Mouse (Mus musculus): ENCODE measurements around the gene Ctr9. TPM values are rescaled to one million over a fixed set of nuclear protein-coding genes. Genes with fewer than 3 reads are reported as not detected.

The Ctr9 gene
- polyA plus RNA-seq, 1 experiment, result 3.9 TPM

DNA sequence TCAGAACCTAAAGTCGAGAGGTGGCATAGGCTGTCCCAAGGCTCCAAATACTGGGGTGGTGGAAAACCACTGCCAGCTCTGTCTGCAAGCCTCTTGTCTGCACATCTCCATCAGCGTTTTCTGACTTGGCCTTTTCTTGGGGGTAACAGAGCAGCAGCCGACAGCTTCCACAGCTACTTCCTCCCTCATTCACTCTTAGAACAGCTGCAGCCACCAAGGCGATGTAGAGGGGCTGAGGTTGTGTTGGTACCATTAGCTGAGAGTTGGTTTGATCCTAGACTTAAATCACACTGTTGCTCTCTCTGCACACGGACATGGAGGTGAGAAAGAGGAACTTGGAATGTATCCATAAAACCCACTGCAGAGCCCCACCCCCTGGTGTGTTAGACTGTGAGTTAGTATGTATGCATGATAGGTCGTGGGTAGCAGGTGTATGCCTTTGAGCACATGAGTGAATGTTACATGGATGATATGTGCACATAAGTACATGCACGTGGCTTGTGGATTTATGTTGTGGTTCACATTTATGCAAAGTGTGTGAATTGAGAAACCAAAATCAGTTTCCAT, 14.6 kb upstream of the Ctr9 start:
- 68% methylated on average over 7 of the region's 7 CpGs for WGBS
- H3K4me3 ChIP-seq (ENCODE audit: low read depth, low read length), result no peak overlapping the region
- H3K27ac ChIP-seq (ENCODE audit: insufficient read depth, low read depth, low read length), result no peak overlapping the region
- TF ChIP-seq POLR2A (IDR thresholded peaks at IDR 0.05; ENCODE audit: low read depth, low read length) (no peak), CTCF (IDR thresholded peaks at IDR 0.05; ENCODE audit: extremely low read depth, insufficient read length, insufficient replicate concordance, low read depth, low read length) (no peak)
- no peaks in the 10 kb centered on the region; the same call in 1 of the 2 replicates for H3K4me1 ChIP-seq (ENCODE audit: control insufficient read depth, insufficient read depth, insufficient read length, low read length)
- H3K36me3 ChIP-seq (ENCODE audit: control insufficient read depth, insufficient read depth, low read length), result no peaks in the 10 kb centered on the region
- no peaks in the 10 kb centered on the region for H3K27me3 ChIP-seq (ENCODE audit: control insufficient read depth, insufficient read depth, low read length)

DNA sequence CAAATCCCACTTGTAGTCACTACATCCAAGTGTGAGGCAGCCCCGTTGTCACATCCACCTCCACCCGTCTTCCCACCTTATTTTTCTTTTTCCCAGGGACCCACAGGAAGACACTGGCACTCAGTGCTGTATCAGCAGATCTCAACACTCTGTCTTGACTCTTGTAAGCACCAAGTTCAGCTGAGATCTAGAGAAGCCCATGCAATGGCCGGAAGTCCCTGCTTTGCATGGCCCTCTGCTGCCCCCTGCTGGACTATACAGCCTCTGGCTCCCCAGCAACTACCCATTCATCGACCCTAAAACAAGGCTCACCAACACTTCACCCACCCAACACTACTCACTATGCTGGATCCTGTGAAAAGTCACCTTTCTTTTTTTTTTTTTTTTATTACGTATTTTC, 13.9 kb upstream of the Ctr9 start:
- Histone ChIP-seq H3K27me3 (ENCODE audit: control insufficient read depth, insufficient read depth, low read length) (no peaks in the 10 kb centered on the region), H3K4me3 (ENCODE audit: low read depth, low read length) (no peak overlapping the region), H3K27ac (ENCODE audit: insufficient read depth, low read depth, low read length) (no peak overlapping the region), H3K4me1 (ENCODE audit: control insufficient read depth, insufficient read depth, insufficient read length, low read length) (no peaks in the 10 kb centered on the region; the same call in 1 of the 2 replicates), H3K36me3 (ENCODE audit: control insufficient read depth, insufficient read depth, low read length) (no peaks in the 10 kb centered on the region)
- 22% methylated on average over 5 of the region's 5 CpGs for WGBS
- TF ChIP-seq CTCF (IDR thresholded peaks at IDR 0.05; ENCODE audit: extremely low read depth, insufficient read length, insufficient replicate concordance, low read depth, low read length) (peak; percentile 99), POLR2A (IDR thresholded peaks at IDR 0.05; ENCODE audit: low read depth, low read length) (no peak)

DNA sequence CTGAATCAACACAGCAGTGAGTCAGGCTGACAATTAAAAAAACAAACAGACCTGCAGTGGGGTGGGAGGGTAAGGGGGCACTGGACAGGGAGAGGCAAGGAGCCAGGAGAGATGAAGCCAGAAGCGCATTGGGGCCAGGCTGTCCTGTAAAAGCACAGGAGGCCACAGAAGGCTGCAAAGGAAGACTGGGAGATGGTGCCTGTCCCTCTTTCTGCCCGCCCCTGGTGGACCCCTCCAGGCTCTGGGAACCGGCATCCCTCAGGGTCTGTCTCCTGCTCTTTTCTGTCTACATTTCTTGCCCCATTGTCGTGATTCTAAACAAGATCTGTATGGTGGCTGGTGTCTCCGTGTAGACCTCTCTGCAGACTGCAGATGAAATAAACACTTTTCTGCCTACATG, 13.0 kb upstream of the Ctr9 start:
- 81% methylated on average over 5 of the region's 5 CpGs for WGBS
- H3K27ac ChIP-seq (ENCODE audit: insufficient read depth, low read depth, low read length), result no peak overlapping the region
- TF ChIP-seq CTCF (IDR thresholded peaks at IDR 0.05; ENCODE audit: extremely low read depth, insufficient read length, insufficient replicate concordance, low read depth, low read length), result no peak
- no peaks in the 10 kb centered on the region for H3K36me3 ChIP-seq (ENCODE audit: control insufficient read depth, insufficient read depth, low read length)
- H3K4me3 ChIP-seq (ENCODE audit: low read depth, low read length), result no peak overlapping the region
- H3K4me1 ChIP-seq (ENCODE audit: control insufficient read depth, insufficient read depth, insufficient read length, low read length), result no peaks in the 10 kb centered on the region; the same call in 1 of the 2 replicates
- H3K27me3 ChIP-seq (ENCODE audit: control insufficient read depth, insufficient read depth, low read length), result no peaks in the 10 kb centered on the region

DNA sequence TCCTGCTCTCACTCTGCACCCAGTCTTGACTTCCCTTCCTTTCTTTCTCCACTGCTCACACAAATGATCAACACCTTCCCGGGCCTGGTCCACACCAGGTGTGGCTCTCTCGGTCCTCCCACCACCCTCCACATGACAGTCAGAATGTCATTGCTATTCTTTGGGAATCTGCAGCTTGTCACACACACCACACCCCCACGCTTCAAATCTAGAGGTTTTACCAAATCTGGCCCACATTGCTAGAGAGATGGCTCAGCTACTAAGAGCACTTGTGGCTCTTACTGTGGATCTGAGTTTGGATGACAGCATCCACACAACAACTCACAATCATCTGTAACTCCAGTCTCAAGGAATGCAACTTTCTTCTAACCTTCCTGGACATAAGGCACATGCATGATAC, 11.8 kb upstream of the Ctr9 start:
- Histone ChIP-seq H3K4me3 (ENCODE audit: low read depth, low read length) (no peak overlapping the region), H3K27ac (ENCODE audit: insufficient read depth, low read depth, low read length) (no peak overlapping the region), H3K36me3 (ENCODE audit: control insufficient read depth, insufficient read depth, low read length) (no peaks in the 10 kb centered on the region), H3K4me1 (ENCODE audit: control insufficient read depth, insufficient read depth, insufficient read length, low read length) (no peaks in the 10 kb centered on the region; the same call in 1 of the 2 replicates), H3K27me3 (ENCODE audit: control insufficient read depth, insufficient read depth, low read length) (no peaks in the 10 kb centered on the region)
- TF ChIP-seq CTCF (IDR thresholded peaks at IDR 0.05; ENCODE audit: extremely low read depth, insufficient read length, insufficient replicate concordance, low read depth, low read length) (no peak), POLR2A (IDR thresholded peaks at IDR 0.05; ENCODE audit: low read depth, low read length) (no peak)
- 64% methylated on average over 3 of the region's 3 CpGs for WGBS

DNA sequence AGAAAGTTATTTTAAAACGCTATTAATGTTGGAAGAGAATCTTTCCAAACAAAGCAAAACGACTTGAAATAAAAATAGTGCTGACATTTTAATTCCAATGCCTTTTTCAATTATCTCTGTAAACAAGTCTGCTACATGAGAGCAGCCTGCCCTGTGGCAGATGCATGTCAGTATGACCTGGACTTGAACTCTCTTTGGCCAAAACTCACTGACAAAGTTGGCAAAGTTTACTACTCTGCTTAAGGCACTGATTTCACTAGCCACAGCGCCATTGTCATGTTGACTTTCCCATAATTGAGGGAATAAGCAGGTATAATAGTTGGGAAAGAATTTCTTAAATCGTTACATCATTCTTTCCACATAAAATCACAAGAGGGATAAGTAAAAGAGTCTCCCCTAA, 7.9 kb upstream of the Ctr9 start:
- Histone ChIP-seq H3K27me3 (ENCODE audit: control insufficient read depth, insufficient read depth, low read length) (no peaks in the 10 kb centered on the region), H3K27ac (ENCODE audit: insufficient read depth, low read depth, low read length) (no peak overlapping the region), H3K4me3 (ENCODE audit: low read depth, low read length) (no peak overlapping the region), H3K4me1 (ENCODE audit: control insufficient read depth, insufficient read depth, insufficient read length, low read length) (no peaks in the 10 kb centered on the region; the same call in 1 of the 2 replicates), H3K36me3 (ENCODE audit: control insufficient read depth, insufficient read depth, low read length) (no peaks in the 10 kb centered on the region)
- no peak for TF ChIP-seq POLR2A (IDR thresholded peaks at IDR 0.05; ENCODE audit: low read depth, low read length)
- no peak for TF ChIP-seq CTCF (IDR thresholded peaks at IDR 0.05; ENCODE audit: extremely low read depth, insufficient read length, insufficient replicate concordance, low read depth, low read length)
- WGBS, result 71% methylated on average over 4 of the region's 4 CpGs

DNA sequence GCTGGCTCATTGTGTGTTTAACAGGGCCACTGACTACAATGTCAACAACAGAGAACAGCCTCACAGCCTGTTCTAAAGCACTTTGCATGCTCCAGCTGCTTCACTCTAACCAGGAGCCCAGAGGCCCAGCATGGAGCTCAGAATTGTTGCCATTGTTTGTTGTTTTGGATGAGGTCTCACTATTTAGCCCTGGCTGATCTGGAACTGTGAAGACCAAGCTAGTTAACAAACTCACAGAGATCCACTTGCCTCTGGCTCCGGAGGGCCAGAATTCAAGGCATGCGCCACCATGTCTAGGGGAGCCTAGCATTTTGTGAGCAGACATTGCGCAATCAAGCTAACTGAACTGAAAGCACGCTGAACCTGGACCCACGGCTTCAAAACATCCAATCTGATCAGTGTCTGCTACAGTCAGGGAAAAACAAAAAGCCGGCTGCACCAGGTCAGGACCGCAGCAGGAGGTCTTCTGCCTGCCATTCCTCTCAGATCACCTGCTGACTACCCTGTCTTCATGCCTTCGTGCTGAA, 4.6 kb upstream of the Ctr9 start:
- TF ChIP-seq POLR2A (IDR thresholded peaks at IDR 0.05; ENCODE audit: low read depth, low read length), result no peak
- no peak for TF ChIP-seq CTCF (IDR thresholded peaks at IDR 0.05; ENCODE audit: extremely low read depth, insufficient read length, insufficient replicate concordance, low read depth, low read length)
- Histone ChIP-seq H3K36me3 (ENCODE audit: control insufficient read depth, insufficient read depth, low read length) (no peaks in the 10 kb centered on the region), H3K4me3 (ENCODE audit: low read depth, low read length) (peak overlapping the region; percentile 29; the same call in 1 of the 2 replicates), H3K27ac (ENCODE audit: insufficient read depth, low read depth, low read length) (peak overlapping the region; percentile 17), H3K4me1 (ENCODE audit: control insufficient read depth, insufficient read depth, insufficient read length, low read length) (no peaks in the 10 kb centered on the region; the same call in 1 of the 2 replicates), H3K27me3 (ENCODE audit: control insufficient read depth, insufficient read depth, low read length) (no peaks in the 10 kb centered on the region)
- 19% methylated on average over 8 of the region's 8 CpGs for WGBS

DNA sequence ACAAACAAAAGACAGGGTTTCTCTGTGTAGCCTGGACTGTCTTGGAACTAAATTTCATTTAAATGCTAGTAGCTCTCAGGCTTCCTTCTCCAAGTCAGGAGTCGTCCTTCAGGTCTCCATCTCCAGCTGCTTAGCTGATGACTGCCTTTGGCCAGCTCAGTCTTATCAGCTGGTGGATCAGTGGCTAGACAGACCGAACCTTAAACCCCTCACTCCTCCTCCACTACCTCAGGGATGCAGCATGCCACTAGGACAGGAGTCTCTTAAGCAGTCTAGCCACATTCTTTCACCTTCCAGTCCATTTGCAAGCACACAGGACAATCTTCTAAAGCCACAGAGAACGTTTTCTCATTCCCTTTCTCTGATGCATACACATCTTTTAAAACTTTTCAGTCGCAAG, 3.8 kb upstream of the Ctr9 start:
- WGBS, result 74% methylated on average over 4 of the region's 4 CpGs
- H3K27ac ChIP-seq (ENCODE audit: insufficient read depth, low read depth, low read length), result no peak overlapping the region
- no peak for TF ChIP-seq CTCF (IDR thresholded peaks at IDR 0.05; ENCODE audit: extremely low read depth, insufficient read length, insufficient replicate concordance, low read depth, low read length)
- no peaks in the 10 kb centered on the region for H3K36me3 ChIP-seq (ENCODE audit: control insufficient read depth, insufficient read depth, low read length)
- H3K4me1 ChIP-seq (ENCODE audit: control insufficient read depth, insufficient read depth, insufficient read length, low read length), result no peaks in the 10 kb centered on the region; the same call in 1 of the 2 replicates
- H3K4me3 ChIP-seq (ENCODE audit: low read depth, low read length), result no peak overlapping the region
- H3K27me3 ChIP-seq (ENCODE audit: control insufficient read depth, insufficient read depth, low read length), result no peaks in the 10 kb centered on the region

Measured in small intestine, adult 2 months (tissue).